Mouse (Mus musculus): ENCODE data around the gene Nrxn3. TPM values are rescaled to one million over a fixed set of nuclear protein-coding genes. Genes with fewer than 3 reads are reported as not detected.

Nrxn3 gene
- total RNA-seq, 2 experiments from 2014 or later = 183 to 208 TPM

DNA sequence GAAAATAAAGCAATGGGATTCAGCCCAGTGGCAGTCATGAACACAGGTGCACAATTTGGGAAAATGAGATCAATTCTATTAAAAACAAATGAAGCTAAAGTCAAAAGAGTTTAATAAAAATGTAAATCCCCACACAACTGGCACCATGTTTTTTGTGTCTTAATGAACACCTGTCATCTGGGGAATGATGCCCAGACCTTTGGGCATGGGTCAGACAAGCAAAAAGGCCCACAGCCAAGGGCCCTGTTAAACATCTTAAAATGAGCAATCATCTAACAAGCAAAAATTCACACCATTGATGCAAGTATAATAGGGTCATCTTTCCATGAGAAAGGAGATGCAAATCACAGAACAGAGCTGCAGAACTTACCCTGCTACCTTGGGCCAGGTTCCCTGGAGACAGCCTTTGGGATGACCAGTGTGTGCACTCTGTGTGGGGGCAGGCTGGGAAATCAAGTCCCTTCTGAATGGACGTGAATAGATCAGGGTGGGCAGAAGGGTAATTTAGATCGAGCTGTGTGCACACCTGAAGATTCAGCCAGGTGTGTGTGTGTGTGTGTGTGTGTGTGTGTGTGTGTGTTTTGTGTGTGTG is 1223.3 kb downstream of the Nrxn3 start:
- no peak overlapping the region for H3K27ac ChIP-seq

DNA sequence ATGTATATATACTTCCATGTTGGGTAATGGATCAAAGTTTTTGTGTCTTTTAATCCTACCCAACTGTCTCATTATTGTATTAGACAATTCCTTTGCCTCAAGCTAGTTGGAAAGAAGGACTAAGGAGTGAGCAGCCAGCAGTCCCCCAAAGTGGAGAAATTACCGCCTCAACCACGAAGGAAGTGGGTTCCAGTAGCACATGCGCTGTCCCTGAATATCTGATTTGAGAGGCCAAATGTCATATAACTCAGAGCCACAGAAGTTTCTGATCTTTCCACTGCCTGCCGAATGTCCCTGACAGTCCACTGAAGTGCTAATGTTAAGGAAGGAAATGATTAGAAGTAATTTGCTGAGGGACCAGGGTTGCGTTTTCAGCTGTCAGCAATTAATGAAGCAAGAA is 1223.8 kb downstream of the Nrxn3 start:
- Histone ChIP-seq H3K27ac (no peak overlapping the region), H3K4me3 (no peak overlapping the region)
- DNase-seq (ENCODE audit: low spot score in 2 of 2) = no peak
- no peak for TF ChIP-seq CTCF (conservative IDR thresholded peaks at IDR 0.05)

More for the DNA sequence above, 1223.3 kb downstream of the Nrxn3 start:
- TF ChIP-seq CTCF (conservative IDR thresholded peaks at IDR 0.05) = no peak
- no peak for DNase-seq (ENCODE audit: low spot score in 2 of 2)
- no peak overlapping the region for H3K4me3 ChIP-seq

DNA sequence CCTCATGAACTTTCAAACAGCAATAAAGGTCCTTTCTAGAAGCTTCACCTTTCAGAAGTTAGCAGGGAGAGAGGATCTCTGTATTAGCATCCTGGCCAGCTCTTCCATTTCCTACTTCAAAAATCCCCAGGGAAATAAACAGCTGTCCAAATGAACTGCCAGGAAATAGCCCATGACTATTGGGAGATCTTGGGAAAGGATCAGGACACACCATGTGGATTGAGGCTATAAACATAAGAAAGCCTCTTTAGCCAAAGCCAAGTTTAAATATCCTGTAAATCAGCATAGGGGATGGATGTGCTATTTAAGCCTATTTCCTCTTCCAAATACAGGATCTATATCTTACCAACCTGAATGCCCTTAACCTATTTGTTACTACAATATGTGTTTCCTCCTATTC is 1230.6 kb downstream of the Nrxn3 start:
- no peak for DNase-seq (ENCODE audit: low spot score in 2 of 2)
- TF ChIP-seq CTCF (conservative IDR thresholded peaks at IDR 0.05) = no peak
- H3K27ac ChIP-seq = no peak overlapping the region
- H3K4me3 ChIP-seq = no peak overlapping the region

DNA sequence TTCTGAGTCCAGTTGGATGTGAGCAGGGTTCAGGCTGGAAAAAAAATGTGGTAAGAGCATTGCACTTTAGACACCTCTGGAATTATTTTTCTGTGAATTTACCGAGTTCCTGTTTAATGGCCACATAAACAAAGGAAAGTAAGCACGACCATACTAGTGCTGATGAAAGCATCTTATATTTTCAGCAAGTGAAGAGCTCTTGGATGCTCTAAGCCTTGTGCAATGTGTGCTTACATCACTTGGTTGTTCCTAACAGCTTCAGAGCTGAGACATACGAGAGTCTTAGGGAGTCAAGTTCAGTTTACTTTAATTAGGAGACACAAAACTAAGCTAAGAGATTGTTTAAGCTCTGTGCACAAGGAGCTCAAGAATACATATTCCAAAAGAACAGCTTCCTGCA is 1231.0 kb downstream of the Nrxn3 start:
- Histone ChIP-seq H3K4me3 (no peak overlapping the region), H3K27ac (no peak overlapping the region)
- no peak for TF ChIP-seq CTCF (conservative IDR thresholded peaks at IDR 0.05)
- DNase-seq (ENCODE audit: low spot score in 2 of 2) = no peak

DNA sequence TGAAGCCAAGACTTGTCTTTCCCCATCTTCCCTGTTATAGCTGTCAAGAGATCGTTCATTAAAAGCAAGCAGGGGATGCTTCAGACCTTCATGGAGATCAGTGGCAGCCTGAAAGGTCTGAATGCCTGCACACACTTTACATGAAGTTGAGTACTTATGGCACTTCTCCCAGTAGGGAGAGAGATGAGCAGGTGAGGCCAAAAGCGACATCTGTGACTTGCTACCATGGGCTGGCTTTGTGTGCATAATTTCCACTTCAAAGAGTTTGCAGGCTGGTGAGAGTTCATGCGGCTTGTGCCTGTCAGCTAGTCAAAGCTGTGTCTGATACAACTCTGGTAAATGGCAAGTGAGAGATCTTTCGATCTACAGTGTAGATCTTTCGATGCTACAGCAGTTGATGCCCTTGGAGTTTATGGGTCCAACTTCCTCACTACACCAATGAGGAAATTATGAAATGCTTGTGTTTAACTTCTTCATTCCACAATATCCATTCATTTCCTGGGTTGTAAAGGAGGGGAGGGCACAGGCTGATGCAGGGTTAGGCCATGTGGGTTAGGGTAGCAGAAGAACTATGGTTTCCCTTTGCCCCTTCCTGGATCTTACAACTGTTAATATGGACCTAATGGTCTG is 1231.9 kb downstream of the Nrxn3 start:
- no peak for TF ChIP-seq CTCF (conservative IDR thresholded peaks at IDR 0.05)
- H3K4me3 ChIP-seq = no peak overlapping the region
- no peak overlapping the region for H3K27ac ChIP-seq
- DNase-seq (ENCODE audit: low spot score in 2 of 2) = no peak

DNA sequence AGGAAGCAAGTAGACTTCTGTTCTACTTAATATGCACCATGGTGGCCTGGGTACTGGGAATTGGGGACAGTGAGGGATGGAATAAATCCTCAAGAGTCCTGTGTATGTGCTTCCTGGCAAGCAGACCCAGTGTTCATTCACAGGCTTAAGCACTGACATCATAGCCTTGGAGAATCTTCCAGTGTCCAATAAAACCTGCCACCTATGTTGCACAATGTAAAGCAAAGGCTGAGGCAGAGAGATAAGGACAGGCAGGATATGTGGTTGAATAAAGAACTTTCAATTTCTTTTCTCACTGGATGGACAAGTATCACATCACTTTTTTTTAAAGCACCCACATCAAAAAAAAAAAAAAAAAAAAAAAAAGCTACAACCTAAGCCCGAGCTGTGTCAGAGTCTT is 1240.4 kb downstream of the Nrxn3 start:
- TF ChIP-seq CTCF (conservative IDR thresholded peaks at IDR 0.05) = no peak
- DNase-seq (ENCODE audit: low spot score in 2 of 2) = no peak
- Histone ChIP-seq H3K4me3 (no peak overlapping the region), H3K27ac (no peak overlapping the region)

DNA sequence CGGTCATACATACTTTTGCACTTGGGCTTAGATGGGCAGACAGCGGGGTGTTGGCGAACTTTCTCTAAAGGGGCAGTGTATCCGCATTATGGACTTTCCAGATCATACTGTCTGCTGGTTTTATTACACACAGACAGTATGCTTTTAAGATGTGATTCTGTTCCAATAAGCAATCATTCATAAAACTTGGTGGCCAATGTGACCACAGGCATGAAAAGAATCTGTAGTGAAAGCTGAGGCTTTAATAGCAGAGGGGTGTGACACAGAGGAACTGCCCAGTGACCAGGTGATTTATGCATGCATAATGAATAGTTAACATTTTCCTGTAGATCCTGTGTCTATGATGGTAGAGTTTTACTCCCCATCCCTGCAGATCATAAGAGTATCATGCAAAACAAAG is 1254.0 kb downstream of the Nrxn3 start:
- DNase-seq (ENCODE audit: low spot score in 2 of 2) = no peak
- Histone ChIP-seq H3K4me3 (no peak overlapping the region), H3K27ac (no peak overlapping the region)
- no peak for TF ChIP-seq CTCF (conservative IDR thresholded peaks at IDR 0.05)

DNA sequence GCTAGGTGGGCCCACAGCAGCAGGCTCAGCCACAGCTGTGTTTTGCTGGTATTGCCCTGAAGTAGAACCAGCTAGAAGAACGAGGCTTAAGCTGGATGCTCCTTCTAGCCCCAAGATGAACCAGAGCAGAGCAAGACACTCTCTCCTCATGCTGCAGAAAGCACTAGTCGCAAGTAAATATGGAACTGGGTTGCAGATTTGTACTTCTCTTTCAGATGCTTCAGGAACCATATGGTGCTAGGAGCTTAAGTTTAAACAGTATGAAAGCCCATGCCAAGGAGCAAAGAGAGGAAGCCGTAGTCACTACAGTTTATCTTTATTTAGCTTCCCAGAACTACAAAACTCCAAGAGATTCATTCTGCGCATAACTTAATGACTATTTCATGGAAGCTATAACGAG is 1254.8 kb downstream of the Nrxn3 start:
- DNase-seq (ENCODE audit: low spot score in 2 of 2) = peak in 1 of 2 experiments; percentile 34
- H3K27ac ChIP-seq = no peak overlapping the region
- no peak overlapping the region for H3K4me3 ChIP-seq
- TF ChIP-seq CTCF (conservative IDR thresholded peaks at IDR 0.05) = no peak

DNA sequence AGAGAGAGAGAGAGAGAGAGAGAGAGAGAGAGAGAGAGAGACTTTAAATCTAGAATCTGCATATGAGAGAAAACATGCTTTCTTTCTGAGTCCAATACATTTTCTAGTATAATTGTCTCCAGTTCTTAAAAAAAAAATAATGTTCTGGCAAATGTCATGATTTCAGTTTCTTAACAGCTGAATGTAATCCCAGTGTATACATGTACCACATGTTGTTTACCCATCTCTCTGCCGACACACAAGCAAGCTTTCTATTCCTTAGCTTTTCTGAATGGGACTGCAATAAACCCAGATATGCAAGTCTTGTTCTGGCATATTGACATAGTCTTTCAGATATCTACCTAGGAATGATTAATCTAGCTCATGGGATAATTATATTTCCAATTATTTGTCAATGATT is 1256.5 kb downstream of the Nrxn3 start:
- H3K4me3 ChIP-seq = no peak overlapping the region
- H3K27ac ChIP-seq = no peak overlapping the region
- no peak for TF ChIP-seq CTCF (conservative IDR thresholded peaks at IDR 0.05)
- DNase-seq (ENCODE audit: low spot score in 2 of 2) = no peak

DNA sequence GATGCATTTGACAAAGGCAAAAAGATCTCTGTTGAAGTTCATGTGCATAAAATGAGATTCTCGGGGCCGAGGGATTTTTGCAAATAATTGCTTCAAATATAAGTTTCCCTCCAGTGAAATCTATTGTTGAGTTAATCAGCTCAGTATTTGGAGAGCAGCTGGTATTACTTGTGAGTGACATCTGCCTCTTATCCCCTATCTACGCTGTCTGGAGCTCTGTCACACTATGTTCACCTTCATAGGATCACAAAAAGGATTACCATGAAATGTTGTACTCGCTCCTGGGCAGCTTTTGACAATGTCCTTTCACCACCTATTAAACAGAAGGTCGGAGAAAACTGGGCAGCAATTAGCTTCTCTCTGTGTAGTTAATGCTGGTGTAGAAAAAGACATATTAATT is 1259.8 kb downstream of the Nrxn3 start:
- TF ChIP-seq CTCF (conservative IDR thresholded peaks at IDR 0.05) = no peak
- Histone ChIP-seq H3K27ac (no peak overlapping the region), H3K4me3 (no peak overlapping the region)
- no peak for DNase-seq (ENCODE audit: low spot score in 2 of 2)

DNA sequence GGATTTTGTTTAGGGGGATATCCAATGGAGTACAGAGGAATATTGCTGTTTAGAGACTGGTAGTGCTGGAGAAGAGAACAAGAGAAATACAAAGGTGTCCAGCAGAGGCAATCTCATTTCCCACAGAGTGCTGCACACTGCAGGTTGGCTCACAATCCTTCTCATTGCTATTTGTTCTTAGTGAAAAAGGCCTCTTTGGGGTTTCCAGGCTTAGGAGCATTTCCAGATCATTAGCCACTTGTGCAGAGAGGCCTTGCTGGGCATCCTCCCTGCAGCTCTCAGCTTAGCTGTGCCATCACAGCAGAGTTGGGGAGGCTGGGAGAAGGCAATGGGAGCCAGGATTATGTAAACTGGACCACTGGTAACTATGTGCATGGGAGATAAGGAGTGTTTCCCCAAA is 1260.7 kb downstream of the Nrxn3 start:
- H3K27ac ChIP-seq = no peak overlapping the region

DNA sequence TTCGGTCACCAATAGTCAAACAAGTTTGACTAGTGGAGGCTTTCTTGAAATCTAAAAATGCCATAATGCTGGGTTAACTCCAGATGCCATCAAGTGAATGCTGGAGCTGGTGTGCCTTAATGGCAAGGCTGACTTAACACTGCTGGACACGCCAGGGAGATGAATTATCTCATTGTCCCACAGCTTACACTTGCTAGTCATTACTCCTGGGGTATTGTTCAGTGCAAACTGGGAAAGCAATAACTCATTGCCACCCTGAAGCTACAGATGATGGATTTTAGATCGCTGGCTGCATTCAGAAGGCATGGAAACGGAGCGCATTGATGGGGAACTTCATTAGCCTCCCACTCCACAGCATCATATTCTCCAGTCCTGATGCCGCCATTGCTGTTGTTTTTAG is 1263.5 kb downstream of the Nrxn3 start:
- TF ChIP-seq CTCF (conservative IDR thresholded peaks at IDR 0.05) = no peak

More for the DNA sequence above, 1260.7 kb downstream of the Nrxn3 start:
- H3K4me3 ChIP-seq = no peak overlapping the region
- no peak for DNase-seq (ENCODE audit: low spot score in 2 of 2)
- TF ChIP-seq CTCF (conservative IDR thresholded peaks at IDR 0.05) = no peak

DNA sequence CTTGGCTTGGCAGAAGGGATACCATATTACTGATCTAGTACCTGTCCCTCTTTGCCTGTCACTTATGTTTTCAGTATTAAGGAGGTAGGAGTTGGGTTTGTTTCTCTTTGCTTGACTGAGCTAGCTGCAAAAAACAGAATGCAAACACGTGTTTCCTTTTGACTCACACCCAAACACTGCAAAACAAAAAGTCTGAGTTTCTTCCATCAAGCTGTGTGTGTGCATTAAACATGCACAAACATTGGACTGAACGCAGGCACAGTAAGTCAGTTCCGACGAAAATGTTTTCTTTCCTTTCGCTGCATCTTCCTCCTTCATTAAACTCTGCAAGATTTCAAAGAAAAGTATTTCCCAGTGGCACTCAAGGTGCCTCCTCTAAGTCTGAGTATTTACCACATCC is 1270.6 kb downstream of the Nrxn3 start:
- no peak for DNase-seq (ENCODE audit: low spot score in 2 of 2)
- no peak overlapping the region for H3K4me3 ChIP-seq
- H3K27ac ChIP-seq = no peak overlapping the region
- TF ChIP-seq CTCF (conservative IDR thresholded peaks at IDR 0.05) = no peak

More for the DNA sequence above, 1263.5 kb downstream of the Nrxn3 start:
- DNase-seq (ENCODE audit: low spot score in 2 of 2) = no peak
- Histone ChIP-seq H3K4me3 (no peak overlapping the region), H3K27ac (no peak overlapping the region)

DNA sequence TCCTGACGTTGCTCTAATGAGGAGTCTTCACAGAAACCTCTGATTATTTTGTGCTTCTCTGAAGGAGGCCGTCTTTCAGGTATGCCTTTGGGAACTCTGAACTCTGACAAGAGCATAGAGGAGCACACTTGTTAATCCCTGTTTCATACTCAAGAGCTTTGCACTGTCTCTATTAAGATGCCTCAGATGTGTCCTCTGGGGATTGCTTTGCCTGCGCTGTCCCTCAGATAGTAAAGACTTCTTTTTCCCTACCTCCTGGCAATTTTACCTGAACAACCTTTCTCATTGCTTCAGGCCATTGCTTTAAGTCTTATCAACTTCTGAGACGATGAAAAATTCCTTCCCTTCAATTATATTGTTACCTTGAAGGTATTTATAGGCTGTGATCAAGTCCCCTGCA is 1272.7 kb downstream of the Nrxn3 start:
- no peak overlapping the region for H3K27ac ChIP-seq
- TF ChIP-seq CTCF (conservative IDR thresholded peaks at IDR 0.05) = no peak
- H3K4me3 ChIP-seq = no peak overlapping the region
- no peak for DNase-seq (ENCODE audit: low spot score in 2 of 2)

Measured in layer of hippocampus, adult 2 months (tissue).